Mouse (Mus musculus): ENCODE results near the gene Olfr978. TPM values are rescaled to one million over a fixed set of nuclear protein-coding genes. Genes with fewer than 3 reads are reported as not detected.
"Not testable (repeated sequence)": the region's sequence is repeated elsewhere in the genome, so short reads cannot be mapped to it uniquely, and the experiment has no call there.

Gene Olfr978
- total RNA-seq (2014; rRNA removed) (not detected in 2 replicates), polyA plus RNA-seq (2012; rRNA removed) (not detected in 2 replicates)

- 31% methylated on average over 2 of the region's 2 CpGs for WGBS
- TF ChIP-seq CTCF (IDR thresholded peaks at IDR 0.05; ENCODE audit: low read depth, low read length) (no peak), POLR2A (IDR thresholded peaks at IDR 0.05; ENCODE audit: extremely low read depth, insufficient read depth, low read length) (no peak)
- no peaks in the 10 kb centered on the region for H3K27me3 ChIP-seq (ENCODE audit: control insufficient read depth, insufficient read depth, low read length)
- no peak within 1 kb of the TSS for H3K9ac ChIP-seq (ENCODE audit: low read depth, low read length)
- H3K79me2 ChIP-seq (ENCODE audit: control insufficient read depth, insufficient read depth, low read length): no peaks in the 10 kb centered on the region
- peaks cover 2% of the 10 kb centered on the region; the same call in 1 of the 2 replicates for H3K4me1 ChIP-seq (ENCODE audit: control insufficient read depth, insufficient read depth, low read length)
- no peak within 1 kb of the TSS for H3K4me3 ChIP-seq (ENCODE audit: insufficient read depth, low read depth, low read length)
- no peak within 1 kb of the TSS for H3K27ac ChIP-seq (replicated peaks; ENCODE audit: insufficient read depth, low read depth, low read length)
- DNase-seq (ENCODE audit: extremely low read depth, low read depth, low spot score): no peak
- H3K36me3 ChIP-seq (ENCODE audit: control insufficient read depth, insufficient read depth, low read length): no peaks in the 10 kb centered on the region
These were observed at the start of gene Olfr978 for GRCm38 (mm10) chr9:39991813-39992212. TSS of gene Olfr978 (plus strand) at chr9:39992113.

- no peak for DNase-seq (ENCODE audit: extremely low read depth, low read depth, low spot score)
- no peaks in the 10 kb centered on the region for H3K79me2 ChIP-seq (ENCODE audit: control insufficient read depth, insufficient read depth, low read length)
- no peak within 1 kb of the TSS for H3K27ac ChIP-seq (replicated peaks; ENCODE audit: insufficient read depth, low read depth, low read length)
- TF ChIP-seq POLR2A (IDR thresholded peaks at IDR 0.05; ENCODE audit: extremely low read depth, insufficient read depth, low read length) (no peak), CTCF (IDR thresholded peaks at IDR 0.05; ENCODE audit: low read depth, low read length) (no peak)
- H3K9ac ChIP-seq (ENCODE audit: low read depth, low read length): no peak within 1 kb of the TSS
- H3K4me1 ChIP-seq (ENCODE audit: control insufficient read depth, insufficient read depth, low read length): no peaks in the 10 kb centered on the region
- H3K27me3 ChIP-seq (ENCODE audit: control insufficient read depth, insufficient read depth, low read length): no peaks in the 10 kb centered on the region
- no peak within 1 kb of the TSS for H3K4me3 ChIP-seq (ENCODE audit: insufficient read depth, low read depth, low read length)
- WGBS: 59% methylated on average over 1 of the region's 1 CpGs
- no peaks in the 10 kb centered on the region for H3K36me3 ChIP-seq (ENCODE audit: control insufficient read depth, insufficient read depth, low read length)
These were observed 40.0 kb upstream of the Olfr978 start, which contains the start of gene Olfr975 for GRCm38 (mm10) chr9:39951946-39952345. TSS of gene Olfr975 (minus strand) at chr9:39952046.

GRCm38 (mm10) chr9:39961033-39961432, 30.9 kb upstream of the Olfr978 start, which contains the start of gene Olfr976:
TSS of gene Olfr976 (minus strand) at chr9:39961133.
- not testable (repeated sequence) for H3K79me2 ChIP-seq (ENCODE audit: control insufficient read depth, insufficient read depth, low read length); H3K9ac ChIP-seq (ENCODE audit: low read depth, low read length); DNase-seq (ENCODE audit: extremely low read depth, low read depth, low spot score); H3K4me3 ChIP-seq (ENCODE audit: insufficient read depth, low read depth, low read length); H3K27ac ChIP-seq (replicated peaks; ENCODE audit: insufficient read depth, low read depth, low read length); H3K27me3 ChIP-seq (ENCODE audit: control insufficient read depth, insufficient read depth, low read length); H3K4me1 ChIP-seq (ENCODE audit: control insufficient read depth, insufficient read depth, low read length); H3K36me3 ChIP-seq (ENCODE audit: control insufficient read depth, insufficient read depth, low read length)
- 79% methylated on average over 8 of the region's 9 CpGs for WGBS

- H3K4me3 ChIP-seq (ENCODE audit: insufficient read depth, low read depth, low read length); H3K4me1 ChIP-seq (ENCODE audit: control insufficient read depth, insufficient read depth, low read length); DNase-seq (ENCODE audit: extremely low read depth, low read depth, low spot score); H3K9ac ChIP-seq (ENCODE audit: low read depth, low read length); H3K27me3 ChIP-seq (ENCODE audit: control insufficient read depth, insufficient read depth, low read length); H3K36me3 ChIP-seq (ENCODE audit: control insufficient read depth, insufficient read depth, low read length); H3K27ac ChIP-seq (replicated peaks; ENCODE audit: insufficient read depth, low read depth, low read length); H3K79me2 ChIP-seq (ENCODE audit: control insufficient read depth, insufficient read depth, low read length): not testable (repeated sequence)
- WGBS: 72% methylated on average over 1 of the region's 1 CpGs
These were observed 15.2 kb upstream of the Olfr978 start for GRCm38 (mm10) chr9:39976581-39977145.

GRCm38 (mm10) chr9:40003365-40003764, 11.5 kb downstream of the Olfr978 start, which contains the start of gene Olfr979:
TSS of gene Olfr979 (minus strand) at chr9:40003465.
- Histone ChIP-seq H3K27me3 (ENCODE audit: control insufficient read depth, insufficient read depth, low read length) (no peaks in the 10 kb centered on the region), H3K27ac (replicated peaks; ENCODE audit: insufficient read depth, low read depth, low read length) (no peak within 1 kb of the TSS), H3K9ac (ENCODE audit: low read depth, low read length) (no peak within 1 kb of the TSS), H3K36me3 (ENCODE audit: control insufficient read depth, insufficient read depth, low read length) (no peaks in the 10 kb centered on the region), H3K4me1 (ENCODE audit: control insufficient read depth, insufficient read depth, low read length) (no peaks in the 10 kb centered on the region), H3K4me3 (ENCODE audit: insufficient read depth, low read depth, low read length) (no peak within 1 kb of the TSS), H3K79me2 (ENCODE audit: control insufficient read depth, insufficient read depth, low read length) (no peaks in the 10 kb centered on the region)
- TF ChIP-seq POLR2A (IDR thresholded peaks at IDR 0.05; ENCODE audit: extremely low read depth, insufficient read depth, low read length) (no peak), CTCF (IDR thresholded peaks at IDR 0.05; ENCODE audit: low read depth, low read length) (no peak)
- WGBS: 100% methylated on average over 1 of the region's 1 CpGs
- no peak for DNase-seq (ENCODE audit: extremely low read depth, low read depth, low spot score)

GRCm38 (mm10) chr9:40009482-40009881, 17.6 kb downstream of the Olfr978 start, which contains the start of gene Olfr980:
TSS of gene Olfr980 (minus strand) at chr9:40009582.
- no peak within 1 kb of the TSS for H3K9ac ChIP-seq (ENCODE audit: low read depth, low read length)
- TF ChIP-seq POLR2A (IDR thresholded peaks at IDR 0.05; ENCODE audit: extremely low read depth, insufficient read depth, low read length) (no peak), CTCF (IDR thresholded peaks at IDR 0.05; ENCODE audit: low read depth, low read length) (no peak)
- peak; percentile 17 for DNase-seq (ENCODE audit: extremely low read depth, low read depth, low spot score)
- no peaks in the 10 kb centered on the region for H3K36me3 ChIP-seq (ENCODE audit: control insufficient read depth, insufficient read depth, low read length)
- WGBS: 86% methylated on average over 1 of the region's 1 CpGs
- no peaks in the 10 kb centered on the region; the same call in 1 of the 2 replicates for H3K4me1 ChIP-seq (ENCODE audit: control insufficient read depth, insufficient read depth, low read length)
- no peaks in the 10 kb centered on the region for H3K27me3 ChIP-seq (ENCODE audit: control insufficient read depth, insufficient read depth, low read length)
- H3K4me3 ChIP-seq (ENCODE audit: insufficient read depth, low read depth, low read length): no peak within 1 kb of the TSS
- H3K79me2 ChIP-seq (ENCODE audit: control insufficient read depth, insufficient read depth, low read length): no peaks in the 10 kb centered on the region
- no peak within 1 kb of the TSS for H3K27ac ChIP-seq (replicated peaks; ENCODE audit: insufficient read depth, low read depth, low read length)

All from liver, adult 2 months (tissue).